7 mouse cellular contexts compared by ENCODE assay signal in genomic region chr3:27183601-27184175, GRCm38 (mm10). TPM values are rescaled to one million over a fixed set of nuclear protein-coding genes. Genes with fewer than 3 reads are reported as not detected.
DNase-seq lines count a peak whose midpoint lies in the region; ATAC-seq and TF ChIP-seq lines count a peak whose summit lies in the region.

No protein-coding gene starts in this region.

- peak overlapping the region; percentile 83 to 86 for H3K4me3 ChIP-seq in ES-E14 (ENCODE audit: insufficient read depth in 1 of 2, low read depth in 1 of 2, low read length in 2 of 2, poor library complexity in 1 of 2, severe bottlenecking in 1 of 2)
- H3K4me3 ChIP-seq in embryonic facial prominence, embryonic 14.5 days (ENCODE audit: low read depth, low read length): peak overlapping the region; percentile 69
- peak overlapping the region; percentile 82 for H3K4me3 ChIP-seq in layer of hippocampus, adult 2 months
- H3K4me3 ChIP-seq in stomach, embryonic 15.5 days (replicated peaks): peak overlapping the region; percentile 62

- TF ChIP-seq CTCF in layer of hippocampus, adult 2 months (conservative IDR thresholded peaks at IDR 0.05): peak; percentile 33

- in situ Hi-C loops in ES-E14 (cut with MboI; ENCODE audit: low sequenced_read_pairs in 2 of 2, unreplicated experiment in 2 of 2): no loop called here

- H3K9me3 ChIP-seq in ES-E14 (ENCODE audit: control insufficient read depth, insufficient read depth, low read depth, low read length): no peaks in the 10 kb centered on the region
- no peaks in the 10 kb centered on the region for H3K9me3 ChIP-seq in embryonic facial prominence, embryonic 14.5 days (ENCODE audit: control insufficient read depth, low read length)
- H3K9me3 ChIP-seq in stomach, embryonic 15.5 days: no peaks in the 10 kb centered on the region

- H3K4me1 ChIP-seq in ES-E14 (ENCODE audit: control insufficient read depth in 2 of 2, insufficient read depth in 2 of 2, low read length in 2 of 2, poor library complexity in 1 of 2): no peaks in the 10 kb centered on the region
- H3K4me1 ChIP-seq in embryonic facial prominence, embryonic 14.5 days (ENCODE audit: control insufficient read depth, insufficient read depth, low read length): no peaks in the 10 kb centered on the region
- peaks cover 8% of the 10 kb centered on the region; the same call in 1 of the 2 replicates for H3K4me1 ChIP-seq in stomach, embryonic 15.5 days

- no peaks in the 10 kb centered on the region; the same call in 1 of the 2 replicates for H3K27me3 ChIP-seq in embryonic facial prominence, embryonic 14.5 days (replicated peaks; ENCODE audit: control insufficient read depth, insufficient read depth, low read length)
- H3K27me3 ChIP-seq in stomach, embryonic 15.5 days (replicated peaks): no peaks in the 10 kb centered on the region

- 10% methylated on average over 19 of the region's 19 CpGs for WGBS in embryonic facial prominence, embryonic 14.5 days
- 11% methylated on average over 19 of the region's 19 CpGs for WGBS in stomach, embryonic 15.5 days

- intact Hi-C loops in heart, postnatal 14 days (cut with DNase I): loop anchor here (10.0 kb wide), 1 partner anchor 161 kb away; no protein-coding TSS in a partner anchor

- H3K4me2 ChIP-seq in embryonic facial prominence, embryonic 14.5 days (ENCODE audit: low read depth, low read length): peak overlapping the region; percentile 99
- peak overlapping the region; percentile 97 for H3K4me2 ChIP-seq in stomach, embryonic 15.5 days

- no peak for DNase-seq in ES-E14 (ENCODE audit: low read depth, low spot score)
- peak; percentile 86 for DNase-seq in adrenal gland, adult 8-10 months
- no peak for DNase-seq in embryonic facial prominence, embryonic 14.5 days (ENCODE audit: low spot score)
- DNase-seq in heart, postnatal 14 days: peak; percentile 24 to 27
- DNase-seq in layer of hippocampus, adult 2 months (ENCODE audit: low spot score in 2 of 2): peak; percentile 26 to 40

- no peak overlapping the region for H3K27ac ChIP-seq in ES-E14 (ENCODE audit: insufficient read depth, low read depth, low read length, poor library complexity, severe bottlenecking)
- no peak overlapping the region for H3K27ac ChIP-seq in embryonic facial prominence, embryonic 14.5 days (replicated peaks; ENCODE audit: low read depth, low read length)
- peak overlapping the region; percentile 91 for H3K27ac ChIP-seq in layer of hippocampus, adult 2 months
- no peak overlapping the region for H3K27ac ChIP-seq in stomach, embryonic 15.5 days

- no peak for ATAC-seq in embryonic facial prominence, embryonic 14.5 days (ENCODE audit: low read depth)
- peak; percentile 48 for ATAC-seq in megakaryocyte progenitor cell, adult 5-6 weeks (replicated peaks; ENCODE audit: poor library complexity)
- no peak for ATAC-seq in stomach, embryonic 15.5 days (ENCODE audit: insufficient read depth, low FRiP score, low read depth)

- H3K36me3 ChIP-seq in ES-E14 (ENCODE audit: control insufficient read depth, insufficient read depth, low read length, poor library complexity, severe bottlenecking): no peaks in the 10 kb centered on the region
- no peaks in the 10 kb centered on the region for H3K36me3 ChIP-seq in embryonic facial prominence, embryonic 14.5 days (ENCODE audit: control insufficient read depth, insufficient read depth, low read length)
- no peaks in the 10 kb centered on the region for H3K36me3 ChIP-seq in stomach, embryonic 15.5 days

- peak overlapping the region; percentile 78 for H3K9ac ChIP-seq in ES-E14 (ENCODE audit: insufficient read depth, low read depth, low read length, poor library complexity, severe bottlenecking)
- peak overlapping the region; percentile 73 for H3K9ac ChIP-seq in embryonic facial prominence, embryonic 14.5 days (ENCODE audit: low read depth, low read length)
- no peak overlapping the region for H3K9ac ChIP-seq in stomach, embryonic 15.5 days

TF ChIP-seq in ES-E14, 5 proteins besides CTCF, POLR2A, EP300 and RAD21:
- TF ChIP-seq CHD2 (IDR thresholded peaks at IDR 0.05; ENCODE audit: low read depth, low read length) (no peak), HCFC1 (IDR thresholded peaks at IDR 0.05; ENCODE audit: borderline replicate concordance, insufficient read depth, low read length) (no peak), ZC3H11A (IDR thresholded peaks at IDR 0.05; ENCODE audit: borderline replicate concordance, low read depth, low read length) (no peak), ZNF384 (IDR thresholded peaks at IDR 0.05; ENCODE audit: low read depth, low read length) (no peak), MAFK (IDR thresholded peaks at IDR 0.05; ENCODE audit: insufficient read depth, low read depth, low read length) (no peak)

RNA-seq across cellular contexts. Expression of gene Nceh1, which starts 0.9 kb away (rescaled TPM):
- total RNA-seq in ES-E14 (2012; rRNA removed): 17.3 and 27.5 TPM in 2 replicates
- total RNA-seq in adrenal gland, adult 8-10 months (2022): 100 to 1,000 TPM; 153 to 311 (median 234) TPM
- 4.3 and 6.8 TPM in 2 replicates for polyA plus RNA-seq in embryonic facial prominence, embryonic 14.5 days (2014; fragmentation: Nextera tagmentation; extraction: Ambion mirVana)
- total RNA-seq in heart, postnatal 14 days (2021): 100 to 1,000 TPM; 165 to 174 TPM
- 100 to 1,000 TPM; 108 to 115 TPM for total RNA-seq in layer of hippocampus, adult 2 months (2021)
- total RNA-seq in megakaryocyte progenitor cell, adult 5-6 weeks (2015): 17.6 and 18.4 TPM in 2 replicates
- total RNA-seq in megakaryocyte progenitor cell, adult 5-6 weeks (2017): 16.8 and 17.5 TPM in 2 replicates
- 8.3 and 9.4 TPM in 2 replicates for polyA plus RNA-seq in stomach, embryonic 15.5 days (2015; fragmentation: Nextera tagmentation; extraction: Ambion mirVana)

RNA-seq across cellular contexts. Expression of gene Ect2, which starts 30.0 kb away (rescaled TPM):
- total RNA-seq in ES-E14 (2012; rRNA removed): 97.8 and 103 TPM in 2 replicates
- 1 to 10 TPM; 2.6 to 7.0 (median 3.0) TPM for total RNA-seq in adrenal gland, adult 8-10 months (2022)
- polyA plus RNA-seq in embryonic facial prominence, embryonic 14.5 days (2014; fragmentation: Nextera tagmentation; extraction: Ambion mirVana): 35.6 and 40.5 TPM in 2 replicates
- total RNA-seq in heart, postnatal 14 days (2021): 1 to 10 TPM; 2.7 to 4.9 TPM
- 1 to 10 TPM; 1.7 to 1.9 TPM for total RNA-seq in layer of hippocampus, adult 2 months (2021)
- total RNA-seq in megakaryocyte progenitor cell, adult 5-6 weeks (2015): 76.1 and 84.2 TPM in 2 replicates
- 74.3 and 75.3 TPM in 2 replicates for total RNA-seq in megakaryocyte progenitor cell, adult 5-6 weeks (2017)
- polyA plus RNA-seq in stomach, embryonic 15.5 days (2015; fragmentation: Nextera tagmentation; extraction: Ambion mirVana): 43.5 and 46.2 TPM in 2 replicates

Comparison
In these comparisons a context has a peak if more than half of its experiments do, and no peak if none do; other contexts are left out.
1. DNase-seq: peak in adrenal gland, adult 8-10 months (single experiment), heart, postnatal 14 days (2 of 2) and layer of hippocampus, adult 2 months (2 of 2); none in ES-E14 (single experiment) and embryonic facial prominence, embryonic 14.5 days (single experiment).
2. RNA of gene Ect2, which starts 30.0 kb away (total RNA-seq): 97.8 to 103 TPM in ES-E14 and 74.3 to 84.2 TPM in megakaryocyte progenitor cell, adult 5-6 weeks; 2.7 to 4.9 TPM in heart, postnatal 14 days, 2.6 to 7.0 TPM in adrenal gland, adult 8-10 months and 1.7 to 1.9 TPM in layer of hippocampus, adult 2 months; every median in the first group is over 4 times any median in the second.
3. Peak in every context shown above with its lines, with median percentiles within 50 percentile points of each other: H3K4me3 ChIP-seq.